ENCODE assay signal across 20 mouse cellular contexts in the genomic region with DNA sequence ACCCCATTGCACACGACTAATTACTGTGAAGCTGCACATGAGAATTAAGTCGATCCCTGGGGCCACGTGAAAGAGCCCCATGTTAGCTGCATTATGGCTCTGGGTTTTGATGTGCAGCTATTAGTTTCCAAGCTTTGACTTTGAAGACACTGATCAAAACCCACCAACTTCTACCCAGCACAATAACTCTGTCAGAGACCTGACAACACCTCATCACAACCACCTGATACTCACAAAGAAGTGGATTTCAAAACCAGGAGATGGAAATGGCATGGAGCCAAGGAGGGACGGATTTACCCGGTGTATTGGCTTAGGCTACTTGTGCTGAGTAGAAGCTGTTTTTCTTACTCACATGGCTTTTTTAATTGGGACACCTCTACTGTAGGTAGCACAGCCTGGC. TPM values are rescaled to one million over a fixed set of nuclear protein-coding genes. Genes with fewer than 3 reads are reported as not detected.
DNase-seq lines count a peak whose midpoint lies in the region; ATAC-seq and TF ChIP-seq lines count a peak whose summit lies in the region.
"Had no signal": no experiment of that assay in that cellular context is flagged by ENCODE, and none has a peak within 500 bp of the region (broad histone marks: within the 10 kb centered on the region; RNA-seq: fewer than 3 reads in every experiment).

No protein-coding gene starts in this region.

- no peak overlapping the region for H3K4me3 ChIP-seq in lung, embryonic 14.5 days (ENCODE audit: low read depth, low read length)
- H3K4me3 ChIP-seq in forebrain, embryonic 14.5 days (ENCODE audit: low read depth, low read length), result no peak overlapping the region
- H3K4me3 ChIP-seq in neural tube, embryonic 13.5 days, result no peak overlapping the region
- H3K4me3 ChIP-seq in intestine, postnatal 0 days (ENCODE audit: low read depth, low read length), result no peak overlapping the region
- H3K4me3 ChIP-seq: embryonic facial prominence, embryonic 13.5 days; gastrocnemius, adult 2 months; heart, embryonic 15.5 days; liver, embryonic 13.5 days had no signal

- H3K27me3 ChIP-seq in lung, embryonic 14.5 days (ENCODE audit: insufficient read depth, low read length), result no peaks in the 10 kb centered on the region
- H3K27me3 ChIP-seq in forebrain, embryonic 14.5 days (replicated peaks; ENCODE audit: control insufficient read depth, insufficient read depth, low read length), result no peaks in the 10 kb centered on the region
- no peaks in the 10 kb centered on the region for H3K27me3 ChIP-seq in neural tube, embryonic 13.5 days
- H3K27me3 ChIP-seq in intestine, postnatal 0 days (replicated peaks; ENCODE audit: control insufficient read depth, insufficient read depth, low read length), result no peaks in the 10 kb centered on the region
- H3K27me3 ChIP-seq: embryonic facial prominence, embryonic 13.5 days; heart, embryonic 15.5 days; liver, embryonic 13.5 days had no signal

- ATAC-seq in lung, embryonic 14.5 days (ENCODE audit: insufficient read depth), result no peak
- ATAC-seq in forebrain, embryonic 14.5 days, result peak; percentile 88
- ATAC-seq in neural tube, embryonic 13.5 days (ENCODE audit: low read depth), result peak; percentile 23; the same call in 1 of the 2 replicates
- no peak for ATAC-seq in intestine, postnatal 0 days
- ATAC-seq: intestine, embryonic 16.5 days had no signal

- H3K4me1 ChIP-seq in lung, embryonic 14.5 days (ENCODE audit: insufficient read depth), result no peaks in the 10 kb centered on the region
- peaks cover 15% of the 10 kb centered on the region for H3K4me1 ChIP-seq in forebrain, embryonic 14.5 days (ENCODE audit: control insufficient read depth, insufficient read depth, low read length)
- peaks cover 18% of the 10 kb centered on the region for H3K4me1 ChIP-seq in neural tube, embryonic 13.5 days (replicated peaks)
- H3K4me1 ChIP-seq in intestine, postnatal 0 days (replicated peaks; ENCODE audit: control insufficient read depth, insufficient read depth, low read length), result no peaks in the 10 kb centered on the region
- H3K4me1 ChIP-seq: embryonic facial prominence, embryonic 13.5 days; heart, embryonic 15.5 days; liver, embryonic 13.5 days had no signal

- DNase-seq in embryo, embryonic 10.5 days (ENCODE audit: low spot score), result peak; percentile 5
- DNase-seq in embryo, embryonic 11 days, result no peak
- peak; percentile 13 for DNase-seq in lung, embryonic 14.5 days
- DNase-seq in lung, postnatal 36 days, result no peak
- peak; percentile 77 for DNase-seq in forebrain, embryonic 14.5 days (ENCODE audit: low spot score)
- no peak for DNase-seq in ovary, adult 18-20 months (ENCODE audit: low spot score)
- DNase-seq: cerebellum, adult 11 months; cerebellum, postnatal 36 days; gastrocnemius, adult 2 months; heart, adult 11 months; liver, embryonic 13.5 days; right cerebral cortex, postnatal 25 days had no signal

- 37% methylated on average over 5 of the region's 5 CpGs for WGBS in lung, embryonic 14.5 days
- 6% methylated on average over 5 of the region's 5 CpGs for WGBS in forebrain, embryonic 14.5 days
- WGBS in neural tube, embryonic 13.5 days, result 42% methylated on average over 5 of the region's 5 CpGs
- 81% methylated on average over 5 of the region's 5 CpGs for WGBS in intestine, postnatal 0 days

- no peak overlapping the region for H3K27ac ChIP-seq in lung, embryonic 14.5 days (ENCODE audit: low read depth)
- H3K27ac ChIP-seq in forebrain, embryonic 14.5 days (ENCODE audit: low read depth, low read length), result no peak overlapping the region
- H3K27ac ChIP-seq in neural tube, embryonic 13.5 days (replicated peaks), result no peak overlapping the region
- no peak overlapping the region for H3K27ac ChIP-seq in intestine, postnatal 0 days (ENCODE audit: low read depth, low read length)
- H3K27ac ChIP-seq: embryonic facial prominence, embryonic 13.5 days; gastrocnemius, adult 2 months; heart, embryonic 15.5 days; liver, embryonic 13.5 days; stomach, postnatal 0 days had no signal

- TF ChIP-seq CTCF in lung, embryonic 14.5 days (IDR thresholded peaks at IDR 0.05; ENCODE audit: low read depth), result no peak
- TF ChIP-seq CTCF in intestine, postnatal 0 days (IDR thresholded peaks at IDR 0.05; ENCODE audit: low read depth), result no peak

- no peak overlapping the region for H3K9ac ChIP-seq in lung, embryonic 14.5 days
- no peak overlapping the region for H3K9ac ChIP-seq in forebrain, embryonic 14.5 days (ENCODE audit: low read length)
- H3K9ac ChIP-seq in neural tube, embryonic 13.5 days, result no peak overlapping the region
- H3K9ac ChIP-seq in intestine, postnatal 0 days (ENCODE audit: low read depth, low read length), result no peak overlapping the region
- H3K9ac ChIP-seq: embryonic facial prominence, embryonic 13.5 days; heart, embryonic 15.5 days; liver, embryonic 13.5 days had no signal

- no peaks in the 10 kb centered on the region for H3K36me3 ChIP-seq in lung, embryonic 14.5 days (ENCODE audit: insufficient read depth)
- H3K36me3 ChIP-seq in forebrain, embryonic 14.5 days (ENCODE audit: control insufficient read depth, insufficient read depth, low read length), result no peaks in the 10 kb centered on the region
- no peaks in the 10 kb centered on the region for H3K36me3 ChIP-seq in neural tube, embryonic 13.5 days
- no peaks in the 10 kb centered on the region for H3K36me3 ChIP-seq in intestine, postnatal 0 days (ENCODE audit: control insufficient read depth, insufficient read depth)
- H3K36me3 ChIP-seq: embryonic facial prominence, embryonic 13.5 days; heart, embryonic 15.5 days; liver, embryonic 13.5 days had no signal

- H3K4me2 ChIP-seq in lung, embryonic 14.5 days, result no peak overlapping the region
- no peak overlapping the region for H3K4me2 ChIP-seq in forebrain, embryonic 14.5 days (ENCODE audit: low read length)
- H3K4me2 ChIP-seq in neural tube, embryonic 13.5 days, result no peak overlapping the region
- H3K4me2 ChIP-seq in intestine, postnatal 0 days (replicated peaks; ENCODE audit: low read depth), result no peak overlapping the region
- H3K4me2 ChIP-seq: embryonic facial prominence, embryonic 13.5 days; heart, embryonic 15.5 days; liver, embryonic 13.5 days had no signal

- H3K9me3 ChIP-seq in lung, embryonic 14.5 days (ENCODE audit: low read depth, low read length), result no peaks in the 10 kb centered on the region
- H3K9me3 ChIP-seq in forebrain, embryonic 14.5 days (replicated peaks; ENCODE audit: control insufficient read depth, low read length), result no peaks in the 10 kb centered on the region
- no peaks in the 10 kb centered on the region for H3K9me3 ChIP-seq in neural tube, embryonic 13.5 days
- H3K9me3 ChIP-seq in intestine, postnatal 0 days (ENCODE audit: control insufficient read depth), result no peaks in the 10 kb centered on the region
- H3K9me3 ChIP-seq: embryonic facial prominence, embryonic 13.5 days; heart, embryonic 15.5 days; liver, embryonic 13.5 days had no signal

RNA-seq across cellular contexts. Expression of gene Dmrta1, which starts 0.5 kb away (rescaled TPM):
- polyA plus RNA-seq in lung, embryonic 14.5 days (2014; fragmentation: Nextera tagmentation; extraction: Ambion mirVana), result not detected in 2 replicates
- 0.77 and 0.79 TPM in 2 replicates for polyA plus RNA-seq in forebrain, embryonic 14.5 days (2014; fragmentation: Nextera tagmentation; extraction: Ambion mirVana)
- 0.53 and 0.72 TPM in 2 replicates for polyA plus RNA-seq in neural tube, embryonic 13.5 days (2015; fragmentation: Nextera tagmentation; extraction: Ambion mirVana)
- polyA plus RNA-seq in intestine, postnatal 0 days (2015; fragmentation: Nextera tagmentation; extraction: Ambion mirVana), result not detected in 2 replicates
- polyA plus RNA-seq: kidney, embryonic 16.5 days; liver, embryonic 13.5 days; lung, embryonic 16.5 days had no signal

Comparison
In these comparisons a context has a peak if more than half of its experiments do, and no peak if none do; other contexts are left out.
1. DNase-seq: peak in embryo, embryonic 10.5 days (single experiment), lung, embryonic 14.5 days (single experiment) and forebrain, embryonic 14.5 days (single experiment); none in embryo, embryonic 11 days (single experiment), lung, postnatal 36 days (single experiment) and ovary, adult 18-20 months (single experiment).
2. ATAC-seq: peak in forebrain, embryonic 14.5 days (single experiment) and neural tube, embryonic 13.5 days (single experiment); none in lung, embryonic 14.5 days (single experiment) and intestine, postnatal 0 days (single experiment).